Mouse (Mus musculus) adrenal gland (tissue): ENCODE data around the gene Ccser1.

Experiments used
- intact Hi-C: fragments of 180-260 bp; cut with DNase I; formaldehyde crosslinking; loops from one replicate; pipeline ENCODE4 v1.15.1; 2025
- long read RNA-seq, 2 experiments: library from polyadenylated mRNA; unstranded; transcript quantifications; one replicate each; pipeline ENCODE4 v2.0.0; 2020; ENCODE audit warnings: borderline replicate concordance in 1 of 2; ENCODE audit not compliant: insufficient replicate concordance in 1 of 2

Gene Ccser1
- long read RNA-seq, experiment 1, partial matches to known transcripts = 0 of 2 reads
- long read RNA-seq, experiment 1, other reads (novel, unspliced or antisense) = 2 of 2 reads
- long read RNA-seq, experiment 2 = 0 reads

DNA sequence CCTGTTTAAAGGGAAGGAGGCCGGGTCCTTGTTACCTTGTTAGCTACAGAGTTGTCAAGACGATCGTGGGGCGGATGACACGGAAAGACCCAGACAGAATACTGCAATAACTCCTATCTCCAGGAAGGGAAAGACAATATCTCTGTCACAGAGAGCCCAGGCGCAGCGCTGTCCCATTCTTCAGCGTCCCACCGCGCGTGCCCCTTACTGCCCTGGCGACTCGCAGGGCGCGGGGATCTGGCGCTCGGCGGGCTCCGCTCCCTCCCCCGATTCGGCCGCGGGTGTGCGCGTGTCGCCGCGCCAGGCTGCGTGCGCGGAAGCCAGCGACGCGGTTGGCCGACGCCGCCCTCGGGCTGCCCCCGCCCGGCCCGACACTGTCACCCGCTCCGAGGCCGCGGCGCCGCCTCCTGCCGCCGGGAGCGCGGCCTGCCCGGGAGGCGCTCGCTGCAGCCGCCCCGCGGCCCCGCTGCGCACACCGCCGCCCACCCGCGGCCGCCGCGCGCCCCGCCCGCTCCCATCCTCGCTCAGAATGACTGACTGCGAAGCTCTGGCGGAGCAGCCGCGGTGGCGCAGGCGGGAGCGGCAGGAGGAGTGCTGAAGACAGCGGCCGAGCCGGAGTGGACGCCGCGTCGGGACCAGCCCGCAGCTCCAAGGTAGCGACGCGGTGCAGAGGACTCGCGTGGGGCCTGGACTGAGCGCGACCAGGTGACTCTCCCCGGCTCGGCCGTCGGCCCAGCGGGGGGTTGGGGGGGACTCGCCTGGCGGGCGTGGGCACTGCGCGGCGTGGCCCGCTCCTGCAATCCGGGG, at the start of gene Ccser1:
Gene Ccser1, plus strand, starts transcription at position 376 of the 807 bp plus-strand sequence.
- intact Hi-C loops = no loop called here

DNA sequence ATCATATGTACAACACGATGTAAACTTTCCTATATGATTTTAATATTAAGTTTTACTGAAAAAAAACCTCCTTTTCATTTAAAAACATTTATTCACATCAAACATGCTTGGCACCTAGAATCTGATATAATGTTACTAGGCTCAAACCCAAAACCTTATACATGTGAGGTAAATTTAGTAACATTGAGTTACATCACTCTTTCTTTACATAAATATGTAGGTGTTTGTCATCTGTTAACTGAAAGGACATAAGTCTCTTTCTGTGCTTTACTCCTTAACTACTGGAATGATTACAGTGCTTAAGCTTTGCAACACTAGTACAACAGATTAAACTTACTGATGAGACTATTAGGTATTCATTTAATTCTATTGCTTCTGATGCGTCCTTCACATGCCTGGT, 43.7 kb upstream of the Ccser1 start:
- intact Hi-C loops = no loop called here

DNA sequence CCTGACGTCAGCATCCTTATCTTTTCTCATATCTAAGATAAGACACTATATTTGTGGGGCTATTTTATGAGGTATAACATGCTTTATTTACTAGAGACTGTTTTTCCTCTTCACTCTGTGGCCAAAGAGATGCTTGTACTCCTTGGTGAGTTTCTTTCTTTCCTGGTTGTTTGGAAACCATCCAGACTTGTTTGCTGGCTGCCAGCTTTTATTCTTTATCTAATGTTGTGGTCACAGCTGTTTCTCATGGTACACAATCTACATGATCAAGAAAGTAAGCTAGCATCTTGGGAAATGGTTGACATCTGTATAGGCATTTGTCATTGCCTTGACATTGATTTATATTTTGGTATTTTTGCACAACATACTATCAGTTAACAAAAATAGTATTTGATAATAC, 37.1 kb upstream of the Ccser1 start:
- intact Hi-C loops = no loop called here

DNA sequence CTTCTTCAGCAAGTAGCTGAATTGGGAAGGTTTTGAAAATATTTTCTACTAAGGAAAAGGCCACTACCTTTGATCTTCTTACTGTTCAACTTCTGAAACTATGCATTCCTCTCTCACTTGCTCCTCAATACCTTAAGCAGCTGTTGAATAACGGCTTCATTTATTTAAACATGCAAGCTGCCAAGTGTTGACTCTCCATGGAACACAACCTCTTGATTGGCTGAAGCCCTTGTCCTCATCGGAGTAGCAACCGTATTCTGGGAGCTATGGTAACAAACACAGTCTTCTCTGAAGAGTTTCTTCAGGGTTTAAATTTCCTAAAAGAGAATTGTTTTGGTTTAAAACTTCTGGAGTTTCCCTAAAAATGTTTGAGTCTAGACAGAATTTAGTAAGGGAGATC, 27.2 kb upstream of the Ccser1 start:
- intact Hi-C loops = no loop called here

DNA sequence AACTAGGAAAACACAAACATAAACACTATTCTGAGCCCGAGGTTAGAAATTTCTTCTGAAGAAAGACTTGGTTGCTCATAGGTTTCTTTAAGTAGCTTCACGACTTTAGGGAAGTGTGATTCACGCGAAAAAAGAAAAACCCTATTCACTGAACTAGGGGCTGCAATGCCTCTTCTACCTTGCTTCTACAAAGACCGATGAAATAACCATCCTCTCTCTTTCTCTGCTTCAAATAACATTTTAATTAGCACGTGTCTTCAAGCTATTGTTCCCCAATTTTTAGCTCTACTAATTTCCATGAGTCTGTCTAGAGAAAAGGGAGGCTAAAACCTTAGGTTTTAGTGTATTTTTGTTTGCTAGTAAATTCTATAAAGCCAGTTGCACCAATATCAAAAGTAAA, 25.5 kb upstream of the Ccser1 start:
- intact Hi-C loops = no loop called here

DNA sequence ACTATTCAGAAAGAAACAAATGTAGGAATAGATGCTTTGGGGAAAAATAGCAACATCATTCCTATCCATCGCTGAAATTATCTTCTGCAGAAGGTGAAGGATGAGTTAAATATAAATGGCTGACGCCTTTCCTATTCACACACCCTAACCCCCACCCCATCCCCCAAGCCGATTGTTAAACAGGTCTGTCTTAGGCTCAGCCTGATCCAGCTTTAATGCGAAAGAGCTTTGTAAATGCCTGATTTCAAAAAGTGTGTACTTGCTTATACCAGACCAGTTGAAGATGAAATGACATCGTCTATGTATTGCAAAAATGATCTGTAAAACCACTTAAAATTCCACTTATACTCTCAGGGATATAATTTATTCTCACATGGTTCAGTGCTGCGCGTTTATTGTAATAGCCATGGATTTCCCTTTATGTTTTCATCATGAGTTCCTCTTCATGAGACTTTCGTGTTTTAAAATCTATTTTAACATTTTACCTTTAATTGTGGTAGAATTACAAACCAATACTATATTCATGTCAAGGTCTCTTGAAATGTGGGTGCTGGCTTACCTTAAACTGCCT, 25.0 kb upstream of the Ccser1 start:
- intact Hi-C loops = no loop called here

DNA sequence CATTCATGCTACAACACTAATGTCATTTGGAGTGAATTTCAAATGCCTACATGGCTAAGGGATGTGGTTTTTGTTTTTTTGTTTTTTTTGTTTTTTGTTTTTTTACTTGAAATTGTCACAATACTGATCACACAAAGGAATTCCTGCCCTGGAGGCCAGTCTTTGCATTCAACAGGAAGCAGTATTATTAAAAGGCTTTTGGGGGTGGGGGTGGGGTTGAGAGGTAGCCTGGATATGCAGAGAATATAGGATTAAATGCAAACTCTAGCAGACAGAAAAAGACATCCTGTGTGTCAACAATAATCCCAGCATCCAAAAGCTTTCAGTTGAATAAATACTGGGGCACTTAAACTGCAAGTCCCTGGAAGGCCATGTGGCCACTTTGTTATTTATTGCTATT, 24.4 kb upstream of the Ccser1 start:
- intact Hi-C loops = no loop called here

DNA sequence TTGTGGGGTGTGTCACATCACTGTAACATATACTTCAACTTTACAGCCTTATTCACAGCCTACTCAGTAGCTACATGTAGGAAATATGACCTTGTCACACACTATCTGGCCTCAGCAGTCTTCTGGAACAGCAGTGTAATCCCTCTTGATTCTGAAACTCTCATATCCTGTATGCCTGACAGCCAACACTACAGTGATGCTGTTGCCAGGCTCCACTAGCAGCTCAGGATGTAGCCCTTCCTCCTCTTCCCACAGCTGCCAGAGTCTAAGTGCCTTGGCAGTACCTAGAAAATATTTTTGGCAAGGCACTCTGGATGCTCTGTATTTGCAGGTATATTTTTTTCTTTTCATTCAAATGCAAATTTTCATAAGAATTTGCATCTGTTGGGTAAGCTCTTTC, 18.0 kb upstream of the Ccser1 start:
- intact Hi-C loops = no loop called here

DNA sequence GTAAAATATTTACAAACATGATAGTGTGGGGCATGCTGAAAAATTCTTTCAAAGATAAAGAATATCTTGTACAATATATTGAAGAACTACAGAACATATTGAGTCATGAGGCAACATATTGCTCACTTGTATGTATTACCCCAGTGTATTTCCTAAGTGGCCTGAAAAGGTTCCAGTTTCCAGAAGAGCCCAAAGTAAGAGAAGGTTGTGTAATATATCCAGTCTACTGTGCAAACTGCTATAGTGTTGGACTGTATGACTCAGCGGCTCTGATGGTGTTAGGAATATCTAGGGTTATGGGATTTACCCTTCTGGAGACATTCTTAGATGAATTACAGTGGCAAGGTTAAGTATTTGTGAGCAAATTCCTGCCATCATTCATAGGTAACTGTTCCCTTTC, 13.2 kb upstream of the Ccser1 start:
- intact Hi-C loops = no loop called here

DNA sequence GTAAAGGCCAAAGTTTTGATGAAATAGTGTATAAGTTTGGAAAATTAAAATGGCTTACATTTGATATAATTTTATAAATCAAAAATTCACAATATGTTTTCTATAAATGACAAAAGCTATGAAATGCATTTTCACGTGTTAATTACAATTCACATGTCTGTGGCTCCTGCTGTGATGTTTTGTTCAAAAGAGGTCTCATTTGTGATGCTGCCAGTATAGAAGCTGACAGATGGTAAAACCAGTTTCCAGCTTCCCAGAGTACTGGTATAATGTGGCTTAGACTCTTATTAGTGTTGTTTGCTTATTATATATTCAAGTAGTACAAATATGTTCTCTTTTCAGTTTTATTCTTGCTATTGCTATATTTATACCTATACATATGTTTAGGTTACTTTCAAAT, 4.0 kb upstream of the Ccser1 start:
- intact Hi-C loops = no loop called here

DNA sequence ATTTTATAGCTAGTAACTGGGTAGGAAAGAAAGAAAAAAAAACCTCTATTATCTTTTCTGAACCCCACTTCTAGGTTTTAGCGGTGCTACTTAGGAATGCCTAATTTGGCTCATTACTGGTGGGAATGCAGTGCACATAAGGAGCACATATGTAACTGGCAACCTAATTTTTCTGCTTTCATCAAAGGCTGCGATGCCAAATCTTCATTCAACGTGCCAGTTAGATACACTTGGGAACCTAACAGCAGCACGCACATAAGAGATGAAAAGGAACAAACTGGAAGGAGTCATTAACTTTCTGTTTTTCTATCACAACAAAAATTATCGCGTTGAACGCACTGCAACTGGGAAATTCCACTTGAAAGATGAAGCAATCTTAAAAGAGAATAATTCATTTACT, 2.6 kb upstream of the Ccser1 start:
- intact Hi-C loops = no loop called here

DNA sequence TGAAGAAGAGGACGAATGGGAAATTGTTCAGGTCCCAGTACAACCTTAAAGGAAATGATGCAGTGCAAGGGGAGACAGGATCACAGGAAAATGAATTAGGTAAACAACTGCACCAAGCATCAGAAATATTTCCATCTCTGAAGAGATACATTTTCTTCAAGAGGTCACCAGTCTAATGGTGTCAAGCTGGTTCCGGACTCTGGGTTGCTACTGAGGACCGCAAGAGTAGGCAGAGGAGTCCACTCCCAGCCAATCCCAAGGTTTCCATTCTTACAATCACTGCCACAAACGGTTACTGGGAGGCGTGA, 529 bp upstream of the Ccser1 start:
- intact Hi-C loops = no loop called here

DNA sequence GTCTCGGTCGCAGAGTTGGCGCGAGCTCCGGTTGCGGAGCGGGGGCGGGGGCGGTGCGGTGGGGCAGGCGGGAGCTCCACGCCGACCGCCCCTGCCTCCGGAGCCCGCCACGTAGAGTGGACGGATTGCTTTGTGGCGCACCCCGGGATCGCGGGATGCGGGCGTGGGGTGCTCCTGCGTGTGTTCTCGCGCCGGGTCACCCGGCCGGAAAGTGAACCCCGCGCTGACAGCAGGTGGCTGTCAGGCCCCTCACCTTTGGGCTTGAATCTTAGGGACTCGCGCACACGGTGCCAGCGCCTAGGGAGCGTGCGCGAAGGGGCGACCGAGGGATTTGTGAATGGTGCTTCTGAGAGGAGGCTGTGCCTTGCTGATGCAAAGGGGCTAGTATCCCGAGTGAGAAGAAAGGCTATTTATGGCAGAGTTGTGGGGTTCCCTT, 650 bp downstream of the Ccser1 start:
- intact Hi-C loops = no loop called here

DNA sequence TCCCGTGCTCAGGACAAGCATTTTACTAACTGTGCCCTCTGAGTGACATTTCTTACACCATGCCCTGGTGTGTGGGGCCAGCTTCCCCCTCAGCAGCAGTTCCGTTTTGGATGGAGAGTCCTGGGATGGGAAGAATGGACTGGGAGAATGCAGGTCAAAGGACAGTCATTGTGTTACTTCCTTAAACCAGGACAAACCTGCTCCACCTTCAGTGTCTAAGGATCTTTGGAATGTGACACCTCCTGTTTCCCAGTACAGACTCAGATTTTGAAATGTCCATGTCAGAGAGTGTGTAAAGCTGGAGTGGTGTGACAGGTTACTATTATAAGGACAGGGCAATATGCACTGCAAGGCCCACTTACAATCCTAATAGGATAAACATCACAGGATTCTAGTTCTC, 8.9 kb downstream of the Ccser1 start:
- intact Hi-C loops = no loop called here

DNA sequence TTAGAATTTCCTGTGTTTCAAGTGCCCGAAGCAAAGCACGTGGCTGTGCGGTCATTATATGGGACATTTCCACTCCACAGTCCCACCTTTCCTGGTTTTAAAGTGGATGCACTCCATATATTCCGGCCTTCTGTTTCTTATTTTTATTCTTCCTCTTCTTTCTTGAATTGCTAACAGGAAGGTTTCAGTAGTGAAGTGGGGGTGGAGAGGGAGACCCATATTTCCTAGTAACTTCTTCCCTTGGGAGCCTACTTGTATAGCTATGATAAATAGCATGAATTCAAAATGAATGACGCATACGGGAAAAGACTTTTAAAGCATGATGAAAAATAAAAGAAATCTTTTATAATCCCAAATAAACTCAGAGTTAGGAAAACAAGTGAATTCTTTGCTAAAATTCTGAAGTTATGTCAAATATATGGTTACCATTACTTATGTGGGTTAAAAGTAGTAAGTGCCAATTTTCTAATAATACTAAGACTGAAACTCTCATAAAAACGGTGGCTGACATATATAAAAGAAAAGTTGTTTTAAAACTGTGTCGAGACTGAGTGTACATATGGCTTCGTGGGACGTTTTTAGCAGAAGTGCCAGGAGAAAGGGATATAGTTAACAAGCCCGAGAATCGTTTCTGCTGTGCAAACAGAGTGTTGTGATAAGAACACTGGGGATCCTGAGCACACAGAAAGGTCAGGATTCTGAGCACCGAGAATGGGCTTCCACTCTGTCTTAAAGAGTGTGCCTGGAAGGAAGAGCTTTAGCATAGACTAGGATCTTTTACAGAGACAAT, 11.7 kb downstream of the Ccser1 start:
- intact Hi-C loops = no loop called here

DNA sequence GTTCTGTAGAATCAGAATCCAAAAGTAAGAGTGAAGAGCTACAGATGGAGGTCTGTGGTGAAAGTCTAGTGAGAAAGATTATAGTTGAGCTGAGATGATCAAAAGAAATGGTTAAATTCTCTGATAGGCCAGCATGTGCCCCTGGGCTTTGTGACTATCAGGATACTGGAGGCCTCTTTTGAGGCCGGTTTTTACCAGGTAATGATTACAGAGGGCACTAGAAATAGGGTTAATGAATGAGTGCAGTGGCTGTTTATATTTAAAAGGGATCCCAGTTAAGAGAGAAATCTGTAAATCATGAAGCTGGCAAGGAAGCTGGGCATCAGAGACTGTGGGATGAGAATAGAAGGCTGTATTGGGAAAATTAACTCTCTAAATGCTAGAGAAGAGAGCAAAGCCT, 23.2 kb downstream of the Ccser1 start:
- intact Hi-C loops = no loop called here

DNA sequence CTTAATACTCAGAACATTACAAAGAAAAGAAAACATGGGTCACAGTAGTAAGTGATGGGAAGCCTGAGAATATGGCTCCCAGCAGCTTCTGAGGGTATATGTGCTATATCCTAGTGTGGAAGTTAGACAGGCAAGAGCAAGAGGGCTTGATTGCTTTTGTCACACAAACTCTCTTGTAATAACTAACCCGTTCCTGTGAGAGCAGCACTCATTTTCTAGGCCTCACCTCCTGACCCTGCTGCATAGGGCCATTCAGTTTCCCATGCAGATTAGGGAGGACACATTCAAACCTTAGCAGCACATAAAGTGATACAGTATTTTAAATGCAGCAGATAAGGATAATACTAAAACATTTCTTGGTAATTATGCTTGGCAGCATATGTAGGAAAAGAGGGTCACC, 25.9 kb downstream of the Ccser1 start:
- intact Hi-C loops = no loop called here

DNA sequence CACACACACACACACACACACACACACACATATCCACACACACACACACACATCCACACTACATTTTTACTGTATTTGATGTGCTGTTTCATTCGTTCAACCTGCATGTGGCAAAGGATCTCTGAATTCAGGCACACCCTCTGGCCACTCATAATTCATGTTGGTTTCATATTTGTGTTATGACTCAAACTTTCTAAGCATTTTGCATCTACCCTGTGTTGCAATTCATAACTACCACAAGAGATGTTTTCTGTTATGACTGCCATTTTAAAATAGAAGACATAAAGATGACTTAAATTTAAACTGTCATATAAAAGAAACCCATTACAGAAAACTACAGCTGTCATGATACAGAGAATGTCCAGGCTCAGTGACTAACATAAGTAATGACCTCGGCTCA, 26.5 kb downstream of the Ccser1 start:
- intact Hi-C loops = no loop called here

DNA sequence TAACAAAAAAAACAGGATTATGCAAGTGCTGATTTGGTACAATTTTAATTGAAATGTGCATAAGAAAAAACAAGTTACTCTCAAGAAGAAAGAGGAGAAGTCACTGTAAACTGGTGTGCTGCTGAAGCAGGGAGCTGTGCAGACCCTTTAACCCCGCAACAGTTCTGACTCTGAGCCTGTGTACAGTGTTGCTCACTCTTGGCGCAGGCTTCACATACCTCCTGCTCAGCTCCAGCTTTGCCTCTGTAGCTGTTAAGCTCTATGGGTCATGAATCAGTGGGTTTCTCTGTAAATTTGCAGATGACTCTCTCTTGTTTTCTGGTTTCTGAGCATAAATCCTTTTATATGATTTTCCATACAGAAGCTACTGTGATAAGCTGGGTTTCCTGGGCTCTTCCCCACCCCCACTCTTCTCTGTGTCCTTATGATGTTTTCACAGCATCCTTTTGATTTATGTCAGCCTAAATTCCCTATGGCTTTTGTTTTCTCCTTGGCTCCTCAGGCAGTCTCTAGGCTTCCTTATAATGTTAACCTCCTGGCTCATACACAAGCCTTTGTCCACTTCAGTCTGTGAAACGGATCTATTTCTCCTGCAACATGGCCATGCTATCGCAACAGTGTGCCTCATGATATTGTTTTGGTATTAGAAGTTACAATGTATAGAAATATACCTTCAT, 30.1 kb downstream of the Ccser1 start:
- intact Hi-C loops = no loop called here

DNA sequence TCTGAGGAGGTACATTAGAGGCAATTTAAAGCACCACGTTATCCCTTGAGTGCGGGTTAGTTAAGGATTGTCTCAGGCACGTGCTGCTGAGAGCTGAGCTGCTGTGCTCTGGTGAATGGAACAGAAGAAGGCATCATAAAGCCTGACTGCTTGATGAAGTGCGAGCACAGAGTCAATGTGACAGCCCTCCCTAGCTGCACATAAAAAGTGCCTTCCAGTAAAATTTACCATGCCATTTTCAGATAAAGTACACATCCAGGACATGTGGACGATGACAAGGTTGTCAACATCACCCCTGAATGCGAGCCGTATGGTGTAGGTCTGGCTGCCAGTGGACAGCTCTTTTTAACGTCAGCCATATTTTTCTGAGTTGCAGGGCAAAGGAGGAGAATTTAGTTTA, 35.6 kb downstream of the Ccser1 start:
- intact Hi-C loops = no loop called here

DNA sequence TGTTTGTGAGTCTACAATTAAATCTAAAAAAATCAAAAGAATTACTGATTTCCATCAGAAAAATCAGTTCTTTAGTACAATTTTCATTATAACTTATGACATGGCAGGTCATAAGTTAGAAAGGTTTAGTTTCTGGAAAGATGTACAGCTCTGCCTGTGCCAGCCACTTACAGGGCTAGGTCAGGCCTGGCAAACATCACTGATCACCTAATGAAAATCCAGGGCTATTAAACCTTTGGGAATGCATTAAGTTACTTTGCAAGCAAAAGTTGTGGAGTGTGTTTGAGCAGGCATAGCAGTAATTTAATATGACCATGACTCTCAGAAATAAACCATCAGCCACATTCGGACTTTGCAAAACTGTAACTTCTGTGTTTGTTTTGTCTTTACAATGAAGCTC, 36.4 kb downstream of the Ccser1 start:
- intact Hi-C loops = no loop called here

DNA sequence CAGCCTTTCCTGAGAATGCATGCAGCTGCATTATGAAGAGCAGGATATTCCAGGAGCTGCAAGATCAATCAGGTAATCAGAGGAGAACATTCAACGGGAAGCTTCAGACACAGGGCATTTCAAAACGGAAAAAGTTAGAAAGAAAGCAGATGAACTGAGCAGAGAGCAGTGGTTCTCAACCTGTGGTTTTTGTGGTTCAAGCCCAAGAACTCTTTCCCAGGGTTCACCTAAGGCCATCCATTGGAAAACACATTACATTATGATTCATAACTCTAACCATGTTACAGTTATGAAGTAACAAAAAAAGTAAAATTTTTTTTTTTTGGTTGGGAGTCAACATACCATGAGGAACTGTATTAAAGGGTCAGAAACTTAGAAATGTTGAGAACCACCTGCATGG, 37.6 kb downstream of the Ccser1 start:
- intact Hi-C loops = no loop called here
